Mouse (Mus musculus) kidney, adult 2 months (tissue): ENCODE data around the gene Hlx.

Experiments used
- CTCF ChIP-seq: fragments of 200-500 bp; conservative IDR thresholded peaks from 2 replicates; pipeline ENCODE4 v1.5.1; 2011; ENCODE audit warnings: low read depth, mild to moderate bottlenecking, control low read depth, low read length, moderate library complexity, mixed read lengths; ENCODE audit not compliant: insufficient read depth, insufficient read length
- POLR2A ChIP-seq: fragments of 200-500 bp; IDR thresholded peaks from one replicate; pipeline ENCODE4 v1.6.1; 2011; ENCODE audit warnings: low read depth, low read length, control low read depth

- no peak for TF ChIP-seq POLR2A
- no peak for TF ChIP-seq CTCF
These were observed 17.8 kb upstream of the Hlx start for GRCm38 (mm10) chr1:184750114-184750664.
